Mouse (Mus musculus) fat pad, adult 2 months (tissue): ENCODE measurements around the gene Efcab7.

Experiments used
- DNase-seq: peaks from one replicate; pipeline ENCODE4 v3.0.0-alpha.2; 2011; ENCODE audit warnings: low read depth, low spot score; ENCODE audit errors: extremely low read depth

The Efcab7 gene

DNA sequence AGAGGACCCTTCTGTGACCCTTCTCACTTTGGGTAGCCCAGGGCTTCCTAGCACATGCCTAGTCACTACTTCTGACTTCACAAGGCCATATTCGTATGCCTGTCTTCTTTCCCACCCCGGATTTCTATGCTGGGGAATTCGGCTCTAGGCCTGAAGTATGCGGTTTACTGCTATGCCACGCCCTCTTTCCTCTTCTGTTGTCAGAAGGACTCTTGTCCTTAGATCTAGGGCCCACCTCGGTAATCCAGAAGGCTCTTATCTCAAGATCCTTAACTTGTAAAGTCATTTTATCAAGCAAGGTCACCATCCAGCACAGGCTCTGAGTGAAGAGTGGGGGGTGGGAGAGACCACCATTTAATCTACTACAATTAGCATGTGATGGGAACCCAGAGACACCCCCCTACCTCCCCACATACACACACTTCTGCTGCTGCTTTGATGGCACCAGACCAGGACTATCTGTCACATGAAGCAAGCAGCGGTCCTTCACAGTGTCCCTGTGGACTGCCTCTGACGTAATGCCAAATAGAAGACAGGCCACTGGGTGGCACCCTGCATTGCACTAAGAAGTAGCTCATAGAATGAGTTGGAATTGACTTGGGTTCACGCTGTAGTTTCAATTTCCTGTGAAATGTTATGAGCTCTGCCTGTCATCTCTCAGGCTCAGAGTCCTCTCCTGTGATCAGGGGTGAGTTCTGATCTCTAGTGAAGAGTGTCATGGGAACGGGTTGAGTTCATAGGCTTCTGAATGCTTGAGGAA is 112.8 kb downstream of the Efcab7 start:
- DNase-seq: no peak

DNA sequence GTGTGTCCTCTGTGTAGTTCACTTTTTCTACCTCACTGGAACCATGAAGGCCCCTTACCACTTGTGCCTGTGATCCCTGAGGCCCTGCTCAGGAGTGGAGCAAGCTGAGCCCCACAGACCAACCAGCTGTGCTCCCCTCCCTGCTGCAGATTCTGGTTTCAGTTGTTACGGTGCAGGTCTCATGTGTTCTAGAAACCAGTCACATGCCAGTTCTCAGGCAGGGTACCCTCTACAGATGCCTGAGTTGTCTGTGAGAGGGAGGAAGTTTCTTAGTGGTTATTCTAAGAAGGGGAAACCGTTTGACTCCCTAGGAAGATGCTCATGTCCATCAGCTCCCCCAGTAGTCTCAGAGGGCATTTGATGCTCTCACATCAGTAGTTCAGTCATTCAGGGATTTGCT is 115.6 kb downstream of the Efcab7 start:
- no peak for DNase-seq

DNA sequence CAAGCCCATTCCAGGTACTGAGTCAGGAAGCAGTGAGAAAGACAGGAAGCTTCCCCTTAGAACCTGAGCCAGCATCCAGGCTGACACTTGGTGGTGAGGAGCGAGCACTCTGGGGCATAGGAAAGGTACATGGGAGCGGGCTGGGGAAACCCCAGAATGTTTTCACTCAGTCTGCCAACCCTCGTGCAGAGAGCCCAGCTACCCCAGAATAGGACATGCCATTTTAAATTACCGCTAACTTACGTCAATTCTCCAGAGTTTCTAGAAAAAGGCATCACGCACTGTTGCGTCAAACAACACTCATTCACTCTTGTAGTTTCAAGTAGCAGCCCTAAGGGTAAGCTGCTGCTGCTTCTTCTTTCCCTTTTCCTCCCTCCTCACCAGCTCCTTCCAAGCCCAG is 116.0 kb downstream of the Efcab7 start:
- DNase-seq: no peak

DNA sequence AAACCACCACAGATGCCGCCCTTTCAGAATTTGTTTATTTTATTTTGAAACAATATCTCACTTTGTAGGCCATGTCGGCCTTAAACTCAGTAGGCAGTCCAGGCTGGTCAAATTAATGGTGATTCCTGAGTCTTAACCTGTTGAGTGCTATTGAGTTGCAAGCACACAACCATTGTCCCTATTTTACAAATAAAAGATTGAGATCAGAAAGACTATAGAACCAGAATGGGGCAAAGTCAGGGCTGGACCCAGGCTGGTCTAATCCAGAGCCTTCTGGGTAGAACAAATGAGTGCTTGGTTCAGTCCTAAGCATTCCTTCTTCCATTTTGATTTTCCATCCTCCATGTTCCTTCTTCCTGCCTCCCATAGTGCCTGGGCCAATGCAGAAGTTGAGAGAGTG is 117.5 kb downstream of the Efcab7 start:
- no peak for DNase-seq

DNA sequence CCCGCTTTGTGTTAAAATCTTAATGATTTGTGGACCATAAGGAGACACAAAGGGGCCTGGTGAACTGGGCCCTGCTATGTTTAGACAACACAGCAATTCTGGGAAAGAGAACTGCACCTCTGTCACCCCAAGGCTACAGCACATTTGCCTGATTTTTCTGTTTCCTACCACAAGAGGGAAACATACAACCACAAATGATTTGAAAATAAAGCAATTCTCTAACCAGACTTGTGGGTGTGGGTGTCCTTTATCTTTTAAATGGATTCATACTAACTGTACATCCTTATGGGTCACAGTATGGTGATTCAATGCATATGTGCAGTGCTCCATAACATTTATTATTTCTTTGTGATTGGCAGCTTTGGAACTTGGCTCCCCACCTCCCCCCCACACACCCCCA is 118.2 kb downstream of the Efcab7 start:
- no peak for DNase-seq

DNA sequence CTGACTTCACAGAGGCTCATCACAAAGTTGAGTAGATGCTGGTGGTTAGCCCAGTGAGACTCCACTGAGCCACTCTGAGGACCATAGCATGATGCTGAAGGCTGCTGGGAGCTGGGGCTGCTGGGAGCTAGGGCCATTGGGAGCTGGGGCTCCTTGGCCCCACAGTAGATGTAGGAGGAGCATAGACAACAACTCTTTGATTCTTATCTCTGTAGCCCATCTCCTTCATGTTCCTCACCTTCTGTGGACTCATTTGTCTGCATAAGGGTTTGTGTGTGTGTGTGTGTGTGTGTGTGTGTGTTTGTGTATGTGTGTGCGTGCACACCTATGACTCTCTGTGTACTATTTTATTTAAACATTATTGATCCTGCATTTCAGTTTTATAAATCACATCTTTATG is 118.9 kb downstream of the Efcab7 start:
- DNase-seq: no peak

DNA sequence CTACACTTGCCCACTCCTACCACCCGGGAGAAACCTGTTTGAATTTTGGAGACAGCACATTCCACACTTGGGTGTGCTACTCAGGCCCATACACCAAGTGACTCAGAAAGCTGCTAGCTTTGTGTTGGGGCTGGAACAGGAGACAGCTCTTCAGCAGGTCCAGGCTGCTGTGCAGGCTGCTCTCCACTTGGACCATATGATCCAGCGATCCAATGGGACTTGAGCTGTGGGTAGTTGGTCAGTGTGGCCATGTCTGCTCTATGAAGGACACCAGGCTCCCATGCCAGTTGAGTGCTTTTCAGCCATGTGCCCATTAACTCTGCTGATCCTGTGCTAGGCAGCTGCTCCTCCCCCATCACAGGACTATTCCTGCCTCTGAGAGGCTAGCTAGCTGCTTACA is 124.9 kb downstream of the Efcab7 start:
- DNase-seq: no peak

DNA sequence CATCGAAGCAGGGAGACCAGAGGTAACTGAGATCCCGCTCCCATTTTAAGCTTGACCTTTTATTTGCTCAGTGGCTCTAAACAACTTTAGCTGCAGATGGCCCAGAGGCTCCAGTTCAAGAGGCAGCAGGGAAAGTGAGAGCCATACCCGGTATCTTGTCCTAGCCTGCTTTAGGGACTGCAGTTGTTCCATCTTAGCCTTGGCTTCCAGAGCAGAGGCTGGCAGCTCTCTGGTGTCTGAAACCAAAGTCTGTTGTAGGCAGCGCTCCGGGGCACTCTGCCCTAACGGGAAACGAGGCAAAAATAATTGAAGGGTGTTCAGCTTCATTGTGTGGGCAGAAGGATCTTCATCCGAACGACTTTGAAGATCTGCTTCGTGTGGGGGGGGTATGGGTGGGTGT is 126.4 kb downstream of the Efcab7 start:
- no peak for DNase-seq

DNA sequence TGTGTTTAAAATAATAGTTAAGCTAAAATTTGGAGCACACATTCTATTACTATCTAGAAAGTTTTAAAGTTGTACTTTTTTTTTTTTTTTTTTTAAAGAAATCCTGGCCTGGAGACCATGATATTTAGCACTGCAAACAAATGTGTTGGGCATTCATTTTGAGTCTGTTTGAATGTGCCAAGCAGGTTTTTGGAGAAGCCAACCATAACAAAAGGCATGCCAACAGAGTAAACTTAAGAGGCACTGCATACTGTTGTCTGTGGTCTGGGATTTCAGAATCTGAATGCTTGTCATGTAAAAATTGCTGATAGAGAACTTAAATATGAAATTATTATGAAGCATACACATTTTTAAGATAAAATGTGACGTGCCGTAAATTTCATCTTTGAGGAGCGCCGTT is 128.2 kb downstream of the Efcab7 start:
- peak; percentile 23 for DNase-seq

DNA sequence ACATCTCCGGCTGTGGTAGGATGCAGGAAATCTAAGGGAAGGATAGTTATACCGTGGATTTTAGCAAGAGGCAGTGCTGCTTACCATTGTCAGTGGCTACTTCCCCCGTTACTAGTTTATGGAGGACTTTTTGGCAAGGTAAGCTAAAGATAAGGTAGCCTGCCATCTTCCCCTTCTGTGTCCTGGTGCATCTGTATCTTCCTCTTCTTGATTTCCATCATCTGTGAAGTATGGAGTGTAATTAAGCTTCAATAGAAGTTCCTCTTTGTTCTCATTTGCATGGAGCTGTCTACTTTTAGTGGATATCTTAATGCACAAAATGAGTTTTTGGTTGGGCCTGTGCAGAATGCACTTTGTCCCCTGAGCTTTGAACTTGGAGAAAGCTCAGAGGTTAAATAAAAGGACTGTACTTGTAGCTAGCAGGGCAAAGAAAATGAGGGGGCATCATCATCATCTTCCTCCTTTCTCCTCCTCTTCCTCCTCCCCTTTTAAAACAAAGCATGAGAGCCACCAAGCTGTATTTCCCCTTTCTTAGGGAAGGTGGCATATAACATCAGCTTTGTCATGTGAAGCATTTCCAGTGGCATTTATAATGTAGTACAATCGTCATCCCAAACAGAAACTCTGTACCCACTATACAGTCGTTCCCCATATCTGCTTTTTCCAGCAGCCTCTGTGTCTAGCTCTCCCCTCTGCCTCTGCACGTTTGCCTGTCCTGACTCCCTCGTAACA is 129.3 kb downstream of the Efcab7 start:
- no peak for DNase-seq

DNA sequence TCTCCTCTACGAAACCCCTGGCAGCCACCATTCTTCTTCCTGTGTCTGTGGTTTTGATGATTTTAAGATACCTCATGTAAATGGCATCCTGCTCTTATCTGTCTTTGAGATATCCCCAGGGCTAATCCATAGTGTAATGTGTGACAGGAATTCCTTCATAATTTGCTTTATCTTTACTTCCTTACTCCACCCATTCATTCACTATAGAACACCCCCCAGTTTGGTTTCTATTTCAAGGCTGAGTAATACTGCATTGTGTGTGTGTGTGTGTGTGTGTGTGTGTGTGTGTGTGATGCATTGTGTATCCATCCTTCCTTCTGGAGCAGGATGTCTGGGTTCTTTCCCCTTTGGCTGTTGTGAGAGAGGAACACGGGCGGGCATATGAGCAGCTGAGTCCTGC is 130.3 kb downstream of the Efcab7 start:
- no peak for DNase-seq
